Mouse (Mus musculus): ENCODE results near the gene D130040H23Rik. TPM values are rescaled to one million over a fixed set of nuclear protein-coding genes. Genes with fewer than 3 reads are reported as not detected.
"Not testable (repeated sequence)": the region's sequence is repeated elsewhere in the genome, so short reads cannot be mapped to it uniquely, and the experiment has no call there.

D130040H23Rik gene
- polyA plus RNA-seq (2014; fragmentation: Nextera tagmentation; extraction: Ambion mirVana): 8.2 and 9.8 TPM in 2 replicates

- 6% methylated on average over 12 of the region's 12 CpGs for WGBS
- DNase-seq (ENCODE audit: low spot score) (peak; percentile 84), ATAC-seq (ENCODE audit: low FRiP score) (peak; percentile 100)
- peak within 1 kb of the TSS; percentile 87 for H3K27ac ChIP-seq
- H3K4me1 ChIP-seq (replicated peaks; ENCODE audit: control insufficient read depth, insufficient read depth, low read length): peaks cover 12% of the 10 kb centered on the region; the same call in 1 of the 2 replicates
- peak within 1 kb of the TSS; percentile 56 for H3K4me2 ChIP-seq (replicated peaks)
- peaks cover 10% of the 10 kb centered on the region; the same call in 1 of the 2 replicates for H3K36me3 ChIP-seq (replicated peaks; ENCODE audit: control insufficient read depth, insufficient read depth)
- H3K9ac ChIP-seq: peak within 1 kb of the TSS; percentile 82
- H3K9me3 ChIP-seq (ENCODE audit: control insufficient read depth, low read length): peaks cover 17% of the 10 kb centered on the region
- no peaks in the 10 kb centered on the region for H3K27me3 ChIP-seq (ENCODE audit: control insufficient read depth, insufficient read depth, low read length)
- H3K4me3 ChIP-seq (replicated peaks; ENCODE audit: low read length): peak within 1 kb of the TSS; percentile 62
Measured at GRCm38 (mm10) chr8:69270386-69271202, at the start of gene D130040H23Rik. Gene D130040H23Rik, plus strand, starts transcription at chr8:69271080.

GRCm38 (mm10) chr8:69242541-69242940, 28.3 kb upstream of the D130040H23Rik start:
- Histone ChIP-seq H3K4me3 (replicated peaks; ENCODE audit: low read length) (no peak overlapping the region), H3K27me3 (ENCODE audit: control insufficient read depth, insufficient read depth, low read length) (no peaks in the 10 kb centered on the region), H3K9ac (no peak overlapping the region), H3K36me3 (replicated peaks; ENCODE audit: control insufficient read depth, insufficient read depth) (no peaks in the 10 kb centered on the region), H3K9me3 (ENCODE audit: control insufficient read depth, low read length) (no peaks in the 10 kb centered on the region), H3K4me2 (replicated peaks) (no peak overlapping the region), H3K4me1 (replicated peaks; ENCODE audit: control insufficient read depth, insufficient read depth, low read length) (no peaks in the 10 kb centered on the region), H3K27ac (no peak overlapping the region)
- 84% methylated on average over 2 of the region's 2 CpGs for WGBS
- ATAC-seq (ENCODE audit: low FRiP score): no peak
- DNase-seq (ENCODE audit: low spot score): no peak

GRCm38 (mm10) chr8:69268525-69268924, 2.4 kb upstream of the D130040H23Rik start:
- Histone ChIP-seq H3K27ac (no peak overlapping the region), H3K4me3 (replicated peaks; ENCODE audit: low read length) (no peak overlapping the region), H3K36me3 (replicated peaks; ENCODE audit: control insufficient read depth, insufficient read depth) (0 out of 2 replicates have a peak, but pooled peaks cover 6% of the 10 kb centered on the region), H3K27me3 (ENCODE audit: control insufficient read depth, insufficient read depth, low read length) (no peaks in the 10 kb centered on the region), H3K4me1 (replicated peaks; ENCODE audit: control insufficient read depth, insufficient read depth, low read length) (peaks cover 12% of the 10 kb centered on the region; the same call in 1 of the 2 replicates), H3K4me2 (replicated peaks) (no peak overlapping the region), H3K9me3 (ENCODE audit: control insufficient read depth, low read length) (no peaks in the 10 kb centered on the region), H3K9ac (no peak overlapping the region)
- DNase-seq (ENCODE audit: low spot score) (no peak), ATAC-seq (ENCODE audit: low FRiP score) (no peak)
- 61% methylated on average over 4 of the region's 4 CpGs for WGBS

GRCm38 (mm10) chr8:69271203-69271554, 299 bp downstream of the D130040H23Rik start:
- peak overlapping the region; percentile 87 for H3K27ac ChIP-seq
- peak overlapping the region; percentile 82 for H3K9ac ChIP-seq
- 14% methylated on average over 6 of the region's 6 CpGs for WGBS
- ATAC-seq (ENCODE audit: low FRiP score) (peak; percentile 91), DNase-seq (ENCODE audit: low spot score) (peak; percentile 56)
- H3K4me3 ChIP-seq (replicated peaks; ENCODE audit: low read length): peak overlapping the region; percentile 62
- H3K4me2 ChIP-seq (replicated peaks): peak overlapping the region; percentile 56
- H3K4me1 ChIP-seq (replicated peaks; ENCODE audit: control insufficient read depth, insufficient read depth, low read length): peaks cover 12% of the 10 kb centered on the region; the same call in 1 of the 2 replicates
- H3K36me3 ChIP-seq (replicated peaks; ENCODE audit: control insufficient read depth, insufficient read depth): peaks cover 10% of the 10 kb centered on the region; the same call in 1 of the 2 replicates
- H3K27me3 ChIP-seq (ENCODE audit: control insufficient read depth, insufficient read depth, low read length): no peaks in the 10 kb centered on the region
- peaks cover 20% of the 10 kb centered on the region for H3K9me3 ChIP-seq (ENCODE audit: control insufficient read depth, low read length)

- DNase-seq (ENCODE audit: low spot score) (no peak), ATAC-seq (ENCODE audit: low FRiP score) (no peak)
- Histone ChIP-seq H3K4me2 (replicated peaks) (no peak overlapping the region), H3K27ac (no peak overlapping the region), H3K36me3 (replicated peaks; ENCODE audit: control insufficient read depth, insufficient read depth) (peaks cover 10% of the 10 kb centered on the region; the same call in 1 of the 2 replicates), H3K9me3 (ENCODE audit: control insufficient read depth, low read length) (peaks cover 30% of the 10 kb centered on the region), H3K4me3 (replicated peaks; ENCODE audit: low read length) (no peak overlapping the region), H3K27me3 (ENCODE audit: control insufficient read depth, insufficient read depth, low read length) (no peaks in the 10 kb centered on the region), H3K4me1 (replicated peaks; ENCODE audit: control insufficient read depth, insufficient read depth, low read length) (peaks cover 12% of the 10 kb centered on the region; the same call in 1 of the 2 replicates), H3K9ac (no peak overlapping the region)
- 86% methylated on average over 6 of the region's 6 CpGs for WGBS
Measured at GRCm38 (mm10) chr8:69272435-69272834, 1.6 kb downstream of the D130040H23Rik start.

GRCm38 (mm10) chr8:69324771-69325170, 53.9 kb downstream of the D130040H23Rik start:
- H3K27ac ChIP-seq: no peak overlapping the region
- DNase-seq (ENCODE audit: low spot score) (no peak), ATAC-seq (ENCODE audit: low FRiP score) (no peak)
- H3K9ac ChIP-seq: no peak overlapping the region
- 0 out of 2 replicates have a peak, but pooled peaks cover 2% of the 10 kb centered on the region for H3K4me1 ChIP-seq (replicated peaks; ENCODE audit: control insufficient read depth, insufficient read depth, low read length)
- H3K36me3 ChIP-seq (replicated peaks; ENCODE audit: control insufficient read depth, insufficient read depth): no peaks in the 10 kb centered on the region
- no peaks in the 10 kb centered on the region for H3K9me3 ChIP-seq (ENCODE audit: control insufficient read depth, low read length)
- H3K4me3 ChIP-seq (replicated peaks; ENCODE audit: low read length): no peak overlapping the region
- 88% methylated on average over 2 of the region's 2 CpGs for WGBS
- H3K27me3 ChIP-seq (ENCODE audit: control insufficient read depth, insufficient read depth, low read length): no peaks in the 10 kb centered on the region
- H3K4me2 ChIP-seq (replicated peaks): no peak overlapping the region

- no peaks in the 10 kb centered on the region for H3K36me3 ChIP-seq (replicated peaks; ENCODE audit: control insufficient read depth, insufficient read depth)
- DNase-seq (ENCODE audit: low spot score) (peak; percentile 85), ATAC-seq (ENCODE audit: low FRiP score) (peak; percentile 91)
- no peaks in the 10 kb centered on the region for H3K27me3 ChIP-seq (ENCODE audit: control insufficient read depth, insufficient read depth, low read length)
- H3K9me3 ChIP-seq (ENCODE audit: control insufficient read depth, low read length): no peaks in the 10 kb centered on the region
- H3K27ac ChIP-seq: no peak overlapping the region
- peak overlapping the region; percentile 56 for H3K9ac ChIP-seq
- peak overlapping the region; percentile 31 for H3K4me3 ChIP-seq (replicated peaks; ENCODE audit: low read length)
- WGBS: 15% methylated on average over 24 of the region's 24 CpGs
- H3K4me2 ChIP-seq (replicated peaks): peak overlapping the region; percentile 68
- H3K4me1 ChIP-seq (replicated peaks; ENCODE audit: control insufficient read depth, insufficient read depth, low read length): 0 out of 2 replicates have a peak, but pooled peaks cover 2% of the 10 kb centered on the region
Measured at GRCm38 (mm10) chr8:69328301-69329288, 57.7 kb downstream of the D130040H23Rik start.

- Histone ChIP-seq H3K9ac (peak overlapping the region; percentile 56), H3K4me2 (replicated peaks) (peak overlapping the region; percentile 68), H3K4me3 (replicated peaks; ENCODE audit: low read length) (peak overlapping the region; percentile 31)
- not testable (repeated sequence) for H3K27ac ChIP-seq; H3K4me1 ChIP-seq (replicated peaks; ENCODE audit: control insufficient read depth, insufficient read depth, low read length); ATAC-seq (ENCODE audit: low FRiP score); DNase-seq (ENCODE audit: low spot score); H3K9me3 ChIP-seq (ENCODE audit: control insufficient read depth, low read length); H3K27me3 ChIP-seq (ENCODE audit: control insufficient read depth, insufficient read depth, low read length); H3K36me3 ChIP-seq (replicated peaks; ENCODE audit: control insufficient read depth, insufficient read depth)
- 56% methylated on average over 6 of the region's 6 CpGs for WGBS
Measured at GRCm38 (mm10) chr8:69329289-69329688, 58.4 kb downstream of the D130040H23Rik start.

Measured in hindbrain, embryonic 14.5 days (tissue).